Mouse (Mus musculus) kidney, embryonic 16.5 days (tissue): ENCODE data around the gene Tbc1d17. TPM values are rescaled to one million over a fixed set of nuclear protein-coding genes. Genes with fewer than 3 reads are reported as not detected.

Experiments
- ATAC-seq: fragments of 200-750 bp; cut with Nextera tagmentation; 2 replicates; pipeline ENCODE4 v1.8.0; 2017; ENCODE audit warnings: moderate TSS enrichment; ENCODE audit not compliant: low FRiP score, low TSS enrichment
- H3K27ac ChIP-seq: fragments of 300-500 bp; sonication (generic); 2 replicates; pipeline ENCODE4 v1.5.1; 2014; ENCODE audit warnings: low read length
- H3K27me3 ChIP-seq: fragments of 300-500 bp; sonication (generic); 2 replicates; pipeline ENCODE4 v1.6.1; 2014; ENCODE audit warnings: low read length, control low read depth, mixed read lengths; ENCODE audit not compliant: insufficient read depth
- H3K36me3 ChIP-seq: fragments of 300-500 bp; sonication (generic); 2 replicates; pipeline ENCODE4 v1.6.1; 2014; ENCODE audit warnings: low read length, control low read depth, mixed read lengths; ENCODE audit not compliant: insufficient read depth
- H3K4me1 ChIP-seq: fragments of 300-500 bp; sonication (generic); 2 replicates; pipeline ENCODE4 v1.6.1; 2014; ENCODE audit warnings: low read length, control low read depth, mixed read lengths; ENCODE audit not compliant: insufficient read depth
- H3K4me2 ChIP-seq: fragments of 300-500 bp; sonication (generic); replicated peaks from 2 replicates; pipeline ENCODE4 v1.6.1; 2014; ENCODE audit warnings: low read depth, low read length
- H3K4me3 ChIP-seq: fragments of 300-500 bp; sonication (generic); 2 replicates; pipeline ENCODE4 v1.5.1; 2014; ENCODE audit warnings: mild to moderate bottlenecking, low read length
- H3K9ac ChIP-seq: fragments of 300-500 bp; sonication (generic); replicated peaks from 2 replicates; pipeline ENCODE4 v1.6.1; 2014; ENCODE audit warnings: low read length
- H3K9me3 ChIP-seq: fragments of 300-500 bp; sonication (generic); 2 replicates; pipeline ENCODE4 v1.6.1; 2016; ENCODE audit warnings: low read length, control low read depth
- WGBS: fragments of 180-500 bp; shearing (Covaris S2); extraction: QIAGEN DNeasy Blood & Tissue Kit; methylation state at CpG from one replicate; pipeline ENCODE4 v1.1.7; 2014; 5-methylcytosine and 5-hydroxymethylcytosine counted together
- polyA plus RNA-seq: library from polyadenylated mRNA; unstranded; fragments of >200 nt; fragmentation: Nextera tagmentation; extraction: Ambion mirVana; gene quantifications from 2 replicates; pipeline ENCODE4 v1.2.1, GENCODE M21; 2015

The Tbc1d17 gene
- polyA plus RNA-seq, 1 experiment from 2014 or later, result 94.9 TPM

GRCm38 (mm10) chr7:44855036-44855435, 6.2 kb upstream of the Tbc1d17 start:
- H3K4me1 ChIP-seq, result peaks cover 61% of the 10 kb centered on the region
- H3K4me3 ChIP-seq, result peak overlapping the region; percentile 60
- WGBS, result 26% methylated on average over 10 of the region's 10 CpGs
- H3K9ac ChIP-seq, result peak overlapping the region; percentile 77
- H3K27ac ChIP-seq, result peak overlapping the region; percentile 99
- H3K9me3 ChIP-seq, result no peaks in the 10 kb centered on the region
- no peak for ATAC-seq
- peak overlapping the region; percentile 95 for H3K4me2 ChIP-seq
- H3K36me3 ChIP-seq, result peaks cover 15% of the 10 kb centered on the region; the same call in 1 of the 2 replicates
- H3K27me3 ChIP-seq, result no peaks in the 10 kb centered on the region

- peak overlapping the region; percentile 99 for H3K27ac ChIP-seq
- 1% methylated on average over 45 of the region's 45 CpGs for WGBS
- peak overlapping the region; percentile 77 for H3K9ac ChIP-seq
- H3K9me3 ChIP-seq, result no peaks in the 10 kb centered on the region
- H3K4me1 ChIP-seq, result peaks cover 61% of the 10 kb centered on the region
- peaks cover 15% of the 10 kb centered on the region; the same call in 1 of the 2 replicates for H3K36me3 ChIP-seq
- H3K4me3 ChIP-seq, result peak overlapping the region; percentile 60
- no peaks in the 10 kb centered on the region for H3K27me3 ChIP-seq
- H3K4me2 ChIP-seq, result peak overlapping the region; percentile 95
- peak; percentile 69 for ATAC-seq
Observed at GRCm38 (mm10) chr7:44854356-44855031, 5.6 kb upstream of the Tbc1d17 start.

GRCm38 (mm10) chr7:44853596-44854355, 4.9 kb upstream of the Tbc1d17 start:
- H3K4me2 ChIP-seq, result peak overlapping the region; percentile 95
- no peaks in the 10 kb centered on the region for H3K9me3 ChIP-seq
- ATAC-seq, result no peak
- peak overlapping the region; percentile 77 for H3K9ac ChIP-seq
- H3K4me1 ChIP-seq, result peaks cover 61% of the 10 kb centered on the region
- WGBS, result 24% methylated on average over 26 of the region's 26 CpGs
- no peaks in the 10 kb centered on the region for H3K27me3 ChIP-seq
- peak overlapping the region; percentile 60 for H3K4me3 ChIP-seq
- H3K27ac ChIP-seq, result peak overlapping the region; percentile 99
- peaks cover 15% of the 10 kb centered on the region; the same call in 1 of the 2 replicates for H3K36me3 ChIP-seq

- Histone ChIP-seq H3K9ac (peak overlapping the region; percentile 77), H3K4me2 (0 out of 2 replicates have a peak overlapping the region, but pooled peaks have one; percentile 95)
Observed at GRCm38 (mm10) chr7:44853065-44853464, 4.2 kb upstream of the Tbc1d17 start.

GRCm38 (mm10) chr7:44852259-44853027, 3.6 kb upstream of the Tbc1d17 start:
- H3K27ac ChIP-seq, result no peak overlapping the region
- no peaks in the 10 kb centered on the region for H3K9me3 ChIP-seq
- WGBS, result 87% methylated on average over 36 of the region's 36 CpGs
- no peak for ATAC-seq
- H3K9ac ChIP-seq, result no peak overlapping the region; the same call in 1 of the 2 replicates
- H3K4me2 ChIP-seq, result no peak overlapping the region
- no peak overlapping the region for H3K4me3 ChIP-seq
- peaks cover 15% of the 10 kb centered on the region; the same call in 1 of the 2 replicates for H3K36me3 ChIP-seq
- H3K4me1 ChIP-seq, result peaks cover 56% of the 10 kb centered on the region
- no peaks in the 10 kb centered on the region for H3K27me3 ChIP-seq

More at GRCm38 (mm10) chr7:44853065-44853464, 4.2 kb upstream of the Tbc1d17 start:
- peak overlapping the region; percentile 99 for H3K27ac ChIP-seq
- peaks cover 15% of the 10 kb centered on the region; the same call in 1 of the 2 replicates for H3K36me3 ChIP-seq
- ATAC-seq, result no peak
- H3K4me1 ChIP-seq, result peaks cover 56% of the 10 kb centered on the region
- H3K4me3 ChIP-seq, result no peak overlapping the region; the same call in 1 of the 2 replicates
- WGBS, result 92% methylated on average over 2 of the region's 2 CpGs
- no peaks in the 10 kb centered on the region for H3K9me3 ChIP-seq
- no peaks in the 10 kb centered on the region for H3K27me3 ChIP-seq

GRCm38 (mm10) chr7:44851625-44852234, 2.9 kb upstream of the Tbc1d17 start:
- no peaks in the 10 kb centered on the region for H3K9me3 ChIP-seq
- no peak overlapping the region for H3K4me2 ChIP-seq
- H3K27me3 ChIP-seq, result no peaks in the 10 kb centered on the region
- WGBS, result 90% methylated on average over 12 of the region's 12 CpGs
- no peak for ATAC-seq
- H3K27ac ChIP-seq, result no peak overlapping the region
- H3K4me1 ChIP-seq, result peaks cover 58% of the 10 kb centered on the region
- H3K9ac ChIP-seq, result peak overlapping the region; percentile 20; the same call in 1 of the 2 replicates
- H3K4me3 ChIP-seq, result no peak overlapping the region
- peaks cover 17% of the 10 kb centered on the region for H3K36me3 ChIP-seq

GRCm38 (mm10) chr7:44850789-44851624, 2.1 kb upstream of the Tbc1d17 start:
- no peak for ATAC-seq
- Histone ChIP-seq H3K27ac (peak overlapping the region; percentile 99), H3K4me1 (peaks cover 51% of the 10 kb centered on the region), H3K36me3 (peaks cover 25% of the 10 kb centered on the region), H3K4me2 (peak overlapping the region; percentile 85), H3K9me3 (no peaks in the 10 kb centered on the region), H3K9ac (peak overlapping the region; percentile 93), H3K27me3 (no peaks in the 10 kb centered on the region), H3K4me3 (peak overlapping the region; percentile 81)
- 74% methylated on average over 8 of the region's 8 CpGs for WGBS

DNA sequence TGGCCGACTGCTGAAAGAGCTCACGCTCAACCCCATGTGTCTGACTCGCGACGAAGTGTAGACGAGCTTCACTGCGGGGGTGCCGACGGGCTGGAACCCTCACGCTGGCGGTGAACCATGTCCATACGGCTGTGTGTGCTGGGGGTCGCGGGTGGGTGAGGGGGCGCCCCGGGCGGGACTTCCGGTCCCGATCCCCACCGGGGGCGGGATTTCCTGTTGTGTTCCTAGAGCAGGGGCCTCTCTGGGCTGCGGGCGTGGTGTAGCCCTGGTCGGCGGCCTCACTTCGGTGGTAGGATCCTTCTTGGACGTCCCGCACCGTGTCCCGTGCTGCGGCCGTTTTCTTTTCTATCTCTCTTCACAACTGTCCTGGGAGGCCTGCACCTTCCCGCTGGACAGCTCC, 1.3 kb upstream of the Tbc1d17 start:
- H3K4me2 ChIP-seq, result peak overlapping the region; percentile 85
- peaks cover 43% of the 10 kb centered on the region for H3K4me1 ChIP-seq
- peak overlapping the region; percentile 93 for H3K9ac ChIP-seq
- H3K36me3 ChIP-seq, result peaks cover 33% of the 10 kb centered on the region
- H3K4me3 ChIP-seq, result peak overlapping the region; percentile 81
- under 1% methylated on average over 33 of the region's 33 CpGs for WGBS
- no peaks in the 10 kb centered on the region for H3K27me3 ChIP-seq
- H3K9me3 ChIP-seq, result no peaks in the 10 kb centered on the region
- H3K27ac ChIP-seq, result peak overlapping the region; percentile 99
- peak; percentile 18 for ATAC-seq
